Mouse (Mus musculus): ENCODE data around the gene Ncoa4. TPM values are rescaled to one million over a fixed set of nuclear protein-coding genes. Genes with fewer than 3 reads are reported as not detected.
"Not testable (repeated sequence)": the region's sequence is repeated elsewhere in the genome, so short reads cannot be mapped to it uniquely, and the experiment has no call there.

Gene Ncoa4
- polyA plus RNA-seq, 1 experiment from 2014 or later = 80.0 TPM

DNA sequence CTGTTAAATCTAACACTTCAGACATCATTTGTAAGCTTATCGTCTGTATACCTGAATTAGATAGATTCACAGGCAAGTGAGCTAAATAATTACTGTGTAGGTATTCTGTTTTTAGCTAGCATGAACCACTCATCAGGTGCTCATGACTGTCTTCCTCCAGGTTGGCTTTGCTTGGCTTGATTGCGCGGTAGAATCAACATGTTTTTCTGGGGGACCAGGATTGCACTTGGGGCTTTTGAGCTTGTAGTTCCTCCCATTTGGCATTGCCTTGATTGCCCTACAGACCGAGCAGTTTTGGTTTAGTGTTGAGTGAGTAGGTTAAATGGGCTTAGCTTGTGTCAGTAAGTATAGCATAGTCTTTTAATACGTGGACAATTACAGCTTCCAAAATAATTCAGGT lies 2.6 kb downstream of the Ncoa4 start:
- ATAC-seq (ENCODE audit: low FRiP score, low read depth) = no peak
- H3K9me3 ChIP-seq = no peaks in the 10 kb centered on the region
- no peaks in the 10 kb centered on the region for H3K27me3 ChIP-seq
- H3K4me1 ChIP-seq = peaks cover 42% of the 10 kb centered on the region
- no peaks in the 10 kb centered on the region for H3K36me3 ChIP-seq
- no peak overlapping the region for H3K4me3 ChIP-seq
- WGBS = 89% methylated on average over 5 of the region's 5 CpGs
- H3K27ac ChIP-seq = no peak overlapping the region
- no peak overlapping the region for H3K4me2 ChIP-seq (replicated peaks)
- H3K9ac ChIP-seq = no peak overlapping the region

DNA sequence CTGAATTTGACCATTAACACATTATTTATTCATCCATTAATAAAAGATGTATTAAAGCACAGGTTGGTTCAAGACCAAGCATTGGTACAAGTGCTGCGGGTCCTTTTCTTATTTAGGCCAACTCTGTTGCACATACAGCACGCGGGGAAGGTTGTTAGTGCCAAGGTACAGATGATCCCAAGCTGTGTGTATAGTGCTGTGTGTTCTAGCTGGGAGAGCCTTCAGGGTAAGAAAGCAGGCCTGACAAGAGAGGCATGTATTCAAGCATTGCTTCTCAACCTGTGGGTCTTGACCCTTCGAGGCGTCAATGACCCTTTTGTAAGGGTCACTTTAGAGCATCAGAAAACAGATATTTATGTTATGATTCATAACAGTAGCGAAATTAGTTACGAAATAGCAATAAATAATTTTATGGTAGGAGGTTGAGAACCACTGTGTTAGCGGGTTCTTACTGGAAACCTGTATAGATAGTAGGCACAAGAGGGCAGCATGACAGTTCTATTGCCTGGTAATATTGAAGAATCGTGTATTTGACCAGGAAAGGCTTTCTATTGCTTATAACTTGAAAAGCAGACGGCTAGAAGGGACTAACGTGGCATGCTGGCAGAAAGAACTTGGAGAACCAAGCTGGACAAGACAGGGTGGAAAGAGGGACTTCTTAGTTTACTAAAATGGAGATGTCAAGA lies 3.7 kb downstream of the Ncoa4 start:
- Histone ChIP-seq H3K27ac (no peak overlapping the region), H3K9ac (no peak overlapping the region), H3K27me3 (no peaks in the 10 kb centered on the region), H3K4me1 (peaks cover 42% of the 10 kb centered on the region), H3K4me3 (no peak overlapping the region), H3K9me3 (no peaks in the 10 kb centered on the region), H3K36me3 (no peaks in the 10 kb centered on the region), H3K4me2 (replicated peaks) (no peak overlapping the region)
- WGBS = 90% methylated on average over 11 of the region's 11 CpGs
- ATAC-seq (ENCODE audit: low FRiP score, low read depth) = no peak

DNA sequence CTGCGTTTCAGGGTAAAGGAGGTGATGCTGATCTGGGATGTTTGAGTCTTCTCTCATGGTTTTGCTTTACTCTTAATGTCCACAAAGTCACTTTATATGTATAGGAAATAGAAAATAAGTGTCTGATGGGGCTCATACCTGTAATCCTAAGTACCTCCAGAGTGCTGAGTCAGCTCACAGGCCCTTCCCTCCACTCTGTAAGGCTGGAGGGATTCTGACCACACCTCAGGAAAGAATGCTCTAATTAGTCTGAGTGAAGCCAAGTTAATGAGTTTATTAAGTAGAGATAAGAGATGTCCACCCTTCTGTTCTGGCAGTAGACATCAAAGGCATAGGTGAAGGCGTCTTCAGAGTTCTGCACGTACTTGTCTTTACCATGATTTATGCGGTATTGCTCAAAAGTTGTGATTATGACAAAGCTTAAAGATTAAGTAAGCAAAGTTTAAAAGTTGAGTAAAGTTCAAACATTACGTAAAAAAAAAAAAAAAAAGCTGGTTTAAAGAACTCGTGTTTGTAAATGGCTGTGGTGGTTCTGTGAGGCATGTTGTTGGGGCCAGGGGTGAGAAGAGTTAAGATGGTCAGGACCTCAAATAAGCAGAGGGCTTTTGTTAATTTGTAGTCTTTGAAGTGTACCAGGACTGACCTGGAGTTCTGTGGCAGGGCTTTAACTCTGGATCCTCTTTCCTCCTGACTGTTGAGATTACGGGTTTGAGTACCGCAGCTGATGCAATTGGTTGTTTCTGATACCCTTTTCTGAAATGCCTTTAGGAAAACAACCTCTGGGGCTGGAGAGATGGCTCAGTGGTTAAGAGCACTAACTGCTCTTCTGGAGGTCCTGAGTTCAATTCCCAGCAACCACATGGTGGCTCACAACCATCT lies 4.7 kb downstream of the Ncoa4 start:
- Histone ChIP-seq H3K27me3 (no peaks in the 10 kb centered on the region), H3K27ac (no peak overlapping the region), H3K9me3 (no peaks in the 10 kb centered on the region), H3K36me3 (no peaks in the 10 kb centered on the region), H3K4me3 (no peak overlapping the region), H3K4me1 (peaks cover 38% of the 10 kb centered on the region), H3K4me2 (replicated peaks) (peak overlapping the region; percentile 94), H3K9ac (no peak overlapping the region)
- WGBS = 57% methylated on average over 8 of the region's 8 CpGs
- ATAC-seq (ENCODE audit: low FRiP score, low read depth) = no peak

DNA sequence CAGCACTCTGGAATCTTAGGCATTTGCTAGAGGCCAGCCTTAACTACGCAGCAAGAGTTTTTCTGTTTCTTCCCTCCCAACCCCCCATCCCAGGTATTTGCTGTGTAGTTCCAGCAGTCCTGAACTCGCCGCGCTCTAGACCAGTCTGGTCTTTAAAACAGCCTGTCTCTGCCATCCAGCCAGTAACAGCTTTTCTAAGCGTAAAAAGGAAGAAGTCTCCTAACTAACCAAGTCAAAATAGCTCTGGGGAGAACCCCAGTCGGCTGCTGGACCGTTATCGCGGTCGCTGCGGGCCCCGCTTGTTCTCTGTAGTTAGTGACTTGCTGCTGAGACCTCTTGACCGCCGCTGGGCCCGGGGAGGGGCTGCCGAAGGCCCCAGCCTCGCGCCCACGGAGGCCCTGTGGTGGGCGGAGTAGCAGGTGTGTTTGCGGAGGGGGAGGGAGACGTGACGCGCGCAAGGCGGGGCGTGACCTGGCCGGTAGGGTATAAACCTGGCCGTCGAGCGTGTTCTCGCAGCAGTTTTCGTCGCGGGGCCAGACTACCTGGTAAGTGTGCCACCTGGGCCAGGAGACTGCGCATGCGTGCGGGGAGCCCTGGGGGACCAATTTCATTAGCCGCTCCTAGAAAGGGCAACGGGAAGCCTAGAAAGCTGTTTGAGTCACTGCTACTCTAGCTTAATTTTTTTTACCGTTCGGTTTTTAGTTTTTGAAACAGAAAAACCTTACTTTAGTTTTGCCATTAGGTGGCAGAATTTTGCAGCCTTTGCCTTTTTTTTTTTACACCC lies 5.8 kb downstream of the Ncoa4 start:
- Histone ChIP-seq H3K27ac (peak overlapping the region; percentile 90), H3K4me2 (replicated peaks) (peak overlapping the region; percentile 94), H3K9ac (peak overlapping the region; percentile 69), H3K9me3 (no peaks in the 10 kb centered on the region), H3K27me3 (no peaks in the 10 kb centered on the region), H3K4me3 (peak overlapping the region; percentile 54), H3K36me3 (no peaks in the 10 kb centered on the region), H3K4me1 (peaks cover 35% of the 10 kb centered on the region)
- ATAC-seq (ENCODE audit: low FRiP score, low read depth) = peak; percentile 85
- WGBS = under 1% methylated on average over 40 of the region's 42 CpGs

DNA sequence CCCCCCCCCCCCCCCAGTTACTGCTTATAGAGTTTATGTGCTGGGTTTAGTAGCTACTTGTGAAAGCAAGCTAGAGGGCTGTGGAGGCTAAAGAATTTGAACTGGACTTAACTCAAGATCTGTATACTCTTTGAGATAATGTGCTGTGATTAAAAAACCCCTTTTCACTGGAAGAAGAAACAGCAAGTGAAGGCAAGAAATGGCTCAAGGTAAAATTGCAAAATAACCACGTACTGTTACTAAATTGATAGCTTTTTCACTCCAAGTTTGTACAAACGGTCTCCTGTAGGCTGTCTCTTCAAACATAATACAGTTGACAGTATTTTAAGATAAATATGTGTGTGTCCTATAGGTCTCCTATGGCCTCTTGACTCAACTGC lies 6.4 kb downstream of the Ncoa4 start:
- WGBS = 56% methylated on average over 2 of the region's 2 CpGs

DNA sequence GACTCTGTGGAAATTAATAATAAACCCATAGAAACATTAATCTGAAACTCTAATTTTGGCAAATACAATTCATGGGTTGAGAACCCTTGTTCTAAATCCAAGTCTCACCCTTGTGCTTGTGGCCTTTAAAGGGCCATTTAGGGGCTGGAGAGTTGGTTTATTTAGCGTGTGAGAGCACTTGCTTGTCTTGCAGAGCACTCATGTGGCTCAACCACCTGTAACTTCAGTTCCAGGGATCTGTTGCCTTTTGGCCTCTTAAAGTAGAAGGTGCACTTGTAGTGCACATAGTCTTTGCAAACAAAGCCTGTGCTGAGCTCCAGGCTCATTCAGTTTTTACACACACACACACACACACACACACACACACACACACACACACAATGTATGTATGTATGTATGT lies 7.2 kb downstream of the Ncoa4 start:
- 74% methylated on average over 1 of the region's 1 CpGs for WGBS
- H3K9me3 ChIP-seq = no peaks in the 10 kb centered on the region
- no peak overlapping the region for H3K4me3 ChIP-seq
- H3K27me3 ChIP-seq = no peaks in the 10 kb centered on the region
- peaks cover 6% of the 10 kb centered on the region for H3K36me3 ChIP-seq
- H3K4me1 ChIP-seq = peaks cover 21% of the 10 kb centered on the region
- H3K27ac ChIP-seq = no peak overlapping the region
- ATAC-seq (ENCODE audit: low FRiP score, low read depth) = no peak
- H3K4me2 ChIP-seq (replicated peaks) = peak overlapping the region; percentile 94
- no peak overlapping the region for H3K9ac ChIP-seq

More for the DNA sequence above, 6.4 kb downstream of the Ncoa4 start:
- H3K9ac ChIP-seq = no peak overlapping the region
- H3K4me2 ChIP-seq (replicated peaks) = peak overlapping the region; percentile 94
- ATAC-seq (ENCODE audit: low FRiP score, low read depth) = no peak
- H3K4me3 ChIP-seq = peak overlapping the region; percentile 54
- no peak overlapping the region for H3K27ac ChIP-seq
- H3K9me3 ChIP-seq = no peaks in the 10 kb centered on the region
- peaks cover 29% of the 10 kb centered on the region for H3K4me1 ChIP-seq
- H3K36me3 ChIP-seq = peaks cover 4% of the 10 kb centered on the region
- no peaks in the 10 kb centered on the region for H3K27me3 ChIP-seq

DNA sequence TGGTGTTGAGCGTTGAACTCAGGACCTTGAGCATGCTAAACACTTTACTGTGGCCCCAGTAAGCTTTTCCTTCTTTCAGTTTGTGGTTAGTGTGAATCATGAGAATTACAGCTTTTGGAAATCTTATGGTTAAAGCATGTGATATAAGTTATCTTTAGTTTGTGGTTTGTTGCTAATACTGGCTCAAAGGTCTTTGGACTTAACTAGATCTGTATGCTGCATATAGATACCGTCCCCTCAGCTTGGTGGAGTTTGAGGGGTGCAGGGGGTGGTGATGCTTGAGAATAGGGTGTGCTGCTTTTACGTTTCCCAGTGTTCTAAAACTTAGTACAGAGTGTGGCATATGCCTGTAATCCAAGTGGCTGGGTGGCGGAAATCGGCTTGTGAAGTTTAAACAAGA lies 7.7 kb downstream of the Ncoa4 start:
- ATAC-seq (ENCODE audit: low FRiP score, low read depth) = no peak
- WGBS = 91% methylated on average over 5 of the region's 5 CpGs
- Histone ChIP-seq H3K4me3 (no peak overlapping the region), H3K9me3 (no peaks in the 10 kb centered on the region), H3K9ac (no peak overlapping the region), H3K4me1 (peaks cover 16% of the 10 kb centered on the region), H3K27me3 (no peaks in the 10 kb centered on the region), H3K36me3 (peaks cover 10% of the 10 kb centered on the region), H3K27ac (no peak overlapping the region), H3K4me2 (replicated peaks) (no peak overlapping the region)

DNA sequence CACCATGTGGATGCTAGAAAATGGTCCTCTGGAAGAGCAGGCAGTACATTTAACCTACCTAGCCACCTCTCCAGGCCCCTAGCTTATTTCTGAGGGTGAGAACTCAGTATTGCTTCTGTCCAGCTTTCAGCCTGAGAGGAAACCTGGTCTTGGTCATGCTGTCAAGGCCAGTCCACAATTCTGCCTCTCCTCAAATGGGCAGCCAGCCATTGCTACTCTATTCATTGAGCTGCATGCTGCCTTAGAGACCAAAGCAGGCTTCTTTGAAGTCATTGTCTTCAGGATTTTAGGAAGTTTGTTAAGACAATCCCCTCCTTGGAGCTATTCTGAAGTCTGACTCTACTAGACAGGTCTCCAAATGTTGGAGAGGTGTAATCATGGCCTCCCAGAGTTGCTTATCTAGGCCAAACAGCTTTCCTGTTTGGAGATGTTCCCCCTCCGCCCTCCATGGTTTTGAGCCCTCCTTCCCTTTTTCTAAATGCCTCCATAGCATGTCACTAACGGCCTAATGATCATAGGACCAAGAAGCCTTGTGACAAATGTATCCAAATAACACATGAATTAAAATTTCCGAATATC lies 9.1 kb downstream of the Ncoa4 start:
- H3K36me3 ChIP-seq = peaks cover 22% of the 10 kb centered on the region
- H3K4me1 ChIP-seq = peaks cover 16% of the 10 kb centered on the region
- no peak overlapping the region for H3K27ac ChIP-seq
- H3K4me3 ChIP-seq = no peak overlapping the region
- H3K27me3 ChIP-seq = no peaks in the 10 kb centered on the region
- no peak overlapping the region for H3K4me2 ChIP-seq (replicated peaks)
- H3K9me3 ChIP-seq = no peaks in the 10 kb centered on the region
- no peak overlapping the region for H3K9ac ChIP-seq
- no peak for ATAC-seq (ENCODE audit: low FRiP score, low read depth)
- 88% methylated on average over 3 of the region's 3 CpGs for WGBS

DNA sequence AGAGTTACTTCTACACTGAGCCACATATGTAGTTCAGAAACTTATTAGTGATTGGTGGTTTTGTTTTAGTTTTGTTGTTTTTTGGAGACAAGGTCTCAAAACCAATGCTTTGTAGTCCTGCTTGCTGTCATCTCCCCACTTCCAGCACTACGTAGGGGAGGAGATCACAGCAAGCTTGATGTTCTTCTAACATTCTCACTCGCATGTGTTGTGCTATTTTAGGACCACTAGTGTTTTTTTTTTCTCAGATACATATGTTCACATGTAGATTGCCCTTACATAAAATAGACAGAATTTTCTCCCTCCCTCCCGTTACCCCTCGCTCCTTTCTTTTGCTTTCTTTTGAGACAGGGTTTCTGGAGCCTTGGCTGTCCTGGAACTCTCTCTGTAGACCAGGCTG lies 10.5 kb downstream of the Ncoa4 start:
- Histone ChIP-seq H3K27ac (no peak overlapping the region), H3K4me2 (replicated peaks) (no peak overlapping the region), H3K9me3 (no peaks in the 10 kb centered on the region), H3K27me3 (no peaks in the 10 kb centered on the region), H3K36me3 (peaks cover 29% of the 10 kb centered on the region), H3K4me3 (no peak overlapping the region), H3K9ac (no peak overlapping the region), H3K4me1 (peaks cover 10% of the 10 kb centered on the region)
- no peak for ATAC-seq (ENCODE audit: low FRiP score, low read depth)
- 87% methylated on average over 4 of the region's 4 CpGs for WGBS

DNA sequence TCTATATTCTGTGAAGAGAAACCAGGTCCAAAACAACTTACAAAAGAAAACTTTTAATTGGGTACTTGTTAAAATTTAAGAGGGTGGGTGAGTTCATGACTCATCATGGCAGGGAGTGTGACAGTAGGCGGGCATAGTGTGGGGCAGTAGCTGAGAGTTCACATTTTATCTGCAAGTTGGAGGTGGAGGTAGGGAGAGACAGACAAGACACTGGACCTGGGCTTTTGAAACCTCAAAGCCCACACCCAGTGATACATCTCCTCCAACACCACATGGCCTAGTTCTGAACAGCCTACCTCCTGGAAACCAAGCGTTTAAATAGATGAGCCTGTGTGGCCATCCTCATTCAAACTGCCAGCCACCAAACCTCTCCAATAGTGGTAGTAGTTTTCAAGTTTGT lies 15.6 kb downstream of the Ncoa4 start:
- Histone ChIP-seq H3K36me3 (peaks cover 49% of the 10 kb centered on the region), H3K27me3 (no peaks in the 10 kb centered on the region), H3K9me3 (no peaks in the 10 kb centered on the region), H3K4me1 (no peaks in the 10 kb centered on the region), H3K9ac (no peak overlapping the region), H3K4me3 (no peak overlapping the region), H3K27ac (no peak overlapping the region), H3K4me2 (replicated peaks) (no peak overlapping the region)
- ATAC-seq (ENCODE audit: low FRiP score, low read depth) = no peak
- WGBS = 82% methylated on average over 2 of the region's 2 CpGs

DNA sequence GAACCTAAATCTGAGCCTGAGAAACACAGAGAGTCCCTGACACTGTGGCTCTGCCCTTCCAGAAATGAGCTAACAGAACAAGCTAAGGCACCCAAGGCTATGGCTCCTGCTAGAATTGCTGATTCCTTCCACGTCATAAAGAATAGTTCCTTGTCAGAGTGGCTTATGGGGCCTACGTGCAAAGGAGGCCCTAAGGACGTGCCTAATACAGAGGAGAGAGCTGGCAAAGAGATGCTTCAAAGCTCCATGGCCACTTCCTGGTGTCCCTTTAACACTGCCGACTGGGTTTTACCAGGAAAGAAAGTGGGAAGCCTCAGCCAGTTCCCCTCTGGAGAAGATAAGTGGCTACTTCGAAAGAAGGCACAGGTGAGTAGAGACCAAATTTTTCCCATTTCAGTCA lies 16.9 kb downstream of the Ncoa4 start:
- not testable (repeated sequence) for H3K27me3 ChIP-seq; H3K9me3 ChIP-seq; H3K9ac ChIP-seq; H3K4me3 ChIP-seq; H3K4me2 ChIP-seq (replicated peaks); H3K4me1 ChIP-seq; H3K27ac ChIP-seq; ATAC-seq (ENCODE audit: low FRiP score, low read depth)
- H3K36me3 ChIP-seq = peaks cover 53% of the 10 kb centered on the region
- WGBS = 79% methylated on average over 5 of the region's 5 CpGs

Data from limb, embryonic 13.5 days (tissue).